Mouse (Mus musculus): Measurements from ENCODE around the gene Frs2.

DNA sequence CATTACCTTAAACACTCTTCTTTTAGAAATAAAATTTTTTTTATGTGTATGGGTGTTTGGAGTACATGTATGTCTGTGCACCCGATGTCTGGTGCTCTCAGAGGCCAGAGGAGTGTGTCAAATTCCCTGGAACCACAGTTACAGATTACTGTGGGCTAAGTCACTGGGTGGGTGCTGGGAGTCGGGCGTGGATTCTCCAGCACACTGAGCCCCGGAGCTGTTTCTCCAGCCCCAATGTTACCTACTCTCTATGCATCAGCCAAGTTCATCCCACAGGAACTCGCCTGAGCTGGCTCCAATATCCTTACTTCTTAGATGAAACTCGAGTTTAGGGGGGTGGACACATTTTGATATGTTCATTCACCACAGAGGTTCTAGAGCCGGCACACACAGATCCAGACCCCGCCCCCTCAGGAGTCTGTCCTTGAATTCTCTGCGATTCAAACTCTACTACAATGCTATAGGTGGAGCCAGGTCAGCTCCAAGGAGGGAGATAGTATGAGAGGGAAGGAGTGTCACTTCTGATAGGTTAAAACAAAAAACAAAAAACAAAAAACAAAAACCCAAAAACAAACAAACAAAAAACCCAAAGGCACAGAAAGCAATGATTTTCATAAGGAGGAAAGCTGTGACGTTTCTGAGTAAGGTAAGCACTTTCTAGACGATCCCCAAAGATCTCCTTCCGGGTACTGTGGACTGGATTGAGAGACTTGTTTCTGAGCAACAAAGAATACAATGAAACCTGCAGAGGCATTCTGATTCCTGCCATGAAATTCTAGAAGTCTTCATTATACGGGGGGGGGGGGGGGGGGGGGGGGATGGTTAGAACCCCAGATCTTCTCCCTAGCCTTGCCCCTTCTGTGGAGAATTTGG, 25.5 kb upstream of the Frs2 start:
- TF ChIP-seq GATA1 (IDR thresholded peaks at IDR 0.05; ENCODE audit: borderline replicate concordance, low read length) (no peak), CTCF (IDR thresholded peaks at IDR 0.05; ENCODE audit: low read depth, low read length) (no peak), TAL1 (conservative IDR thresholded peaks at IDR 0.05; ENCODE audit: low read depth, low read length) (no peak), GATA2 (IDR thresholded peaks at IDR 0.05; ENCODE audit: borderline replicate concordance, low read depth, low read length) (no peak), POLR2AphosphoS5 (IDR thresholded peaks at IDR 0.05; ENCODE audit: insufficient replicate concordance, low read depth, low read length) (no peak)
